Mouse (Mus musculus) lung, postnatal 14 days (tissue): ENCODE results near the gene Ranbp9.

Experiments
- DNase-seq: peaks from one replicate; pipeline ENCODE4 v3.0.0; 2021

Ranbp9 gene

DNA sequence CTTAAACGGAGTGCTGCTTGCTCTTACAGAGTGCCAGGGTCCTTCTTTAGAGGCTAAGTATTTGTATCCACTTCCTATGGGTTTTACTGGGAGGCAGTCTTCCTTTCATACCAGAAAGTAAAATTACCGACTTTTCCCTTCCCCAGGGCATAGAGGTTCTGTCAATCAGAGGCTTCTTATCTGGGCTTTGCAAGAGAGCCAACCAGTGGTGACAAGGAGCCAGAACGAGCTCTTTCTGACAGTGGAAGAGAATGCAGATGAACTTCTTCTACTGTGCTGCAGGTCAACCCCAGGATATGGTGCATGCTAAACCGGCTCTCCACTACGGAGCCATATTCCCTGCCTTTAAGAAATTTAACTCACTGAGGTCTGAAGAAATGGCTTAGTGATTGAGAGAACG, 120.5 kb downstream of the Ranbp9 start:
- DNase-seq = no peak

DNA sequence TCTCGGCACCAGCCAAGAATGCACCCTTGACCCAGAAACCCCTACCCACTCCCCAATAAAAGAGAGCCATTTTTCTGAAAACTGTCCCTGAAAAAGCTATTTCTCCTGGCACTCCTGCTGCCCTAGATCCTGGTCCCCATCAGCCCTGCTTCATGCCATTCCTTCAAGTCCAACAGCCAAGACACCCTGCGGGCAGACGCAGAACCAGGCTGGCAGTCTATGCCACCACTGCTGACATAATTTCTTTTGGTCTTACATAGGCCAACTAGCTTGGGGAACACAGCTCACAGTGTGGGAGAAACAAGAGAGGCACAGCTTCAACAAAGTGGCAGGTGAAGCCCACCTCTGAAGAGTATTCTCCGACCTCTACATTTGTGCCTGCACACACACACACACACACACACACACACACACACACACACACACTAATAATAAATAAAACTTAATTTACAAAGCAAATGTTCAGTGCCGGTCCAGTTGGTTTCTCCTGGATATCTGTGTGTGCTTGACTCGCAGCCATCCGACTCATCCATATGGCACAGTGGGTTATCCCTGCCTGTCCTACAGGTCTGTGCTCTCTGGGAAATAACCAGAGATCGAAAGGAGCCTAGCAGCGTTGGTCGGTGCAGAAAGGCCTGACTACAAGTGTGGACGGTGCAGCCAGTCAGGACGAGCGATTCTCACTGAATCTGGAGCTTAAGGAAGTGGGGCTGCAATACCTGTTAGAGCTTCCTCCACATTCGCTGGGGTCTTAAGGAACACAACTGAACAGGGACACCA, 124.5 kb downstream of the Ranbp9 start:
- no peak for DNase-seq

DNA sequence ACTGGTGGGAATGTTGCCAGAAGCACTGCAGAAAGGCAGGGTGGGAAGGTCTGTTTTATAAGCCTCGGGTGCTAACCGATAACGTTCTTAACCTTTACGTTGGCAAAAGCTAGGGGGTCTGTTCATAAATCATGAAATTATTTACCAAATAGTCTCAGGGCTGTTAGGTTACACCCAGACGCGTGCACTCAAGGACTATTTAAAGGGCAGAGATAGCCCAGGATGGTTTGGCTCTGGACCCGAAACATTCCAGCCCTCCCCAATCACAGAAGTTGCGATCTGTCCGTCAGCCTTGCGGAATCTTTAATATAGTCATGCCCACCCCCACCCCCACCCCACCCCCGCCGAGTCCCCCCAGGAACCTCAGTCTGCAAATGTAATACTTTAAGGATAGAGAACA, 126.7 kb downstream of the Ranbp9 start:
- DNase-seq = no peak

DNA sequence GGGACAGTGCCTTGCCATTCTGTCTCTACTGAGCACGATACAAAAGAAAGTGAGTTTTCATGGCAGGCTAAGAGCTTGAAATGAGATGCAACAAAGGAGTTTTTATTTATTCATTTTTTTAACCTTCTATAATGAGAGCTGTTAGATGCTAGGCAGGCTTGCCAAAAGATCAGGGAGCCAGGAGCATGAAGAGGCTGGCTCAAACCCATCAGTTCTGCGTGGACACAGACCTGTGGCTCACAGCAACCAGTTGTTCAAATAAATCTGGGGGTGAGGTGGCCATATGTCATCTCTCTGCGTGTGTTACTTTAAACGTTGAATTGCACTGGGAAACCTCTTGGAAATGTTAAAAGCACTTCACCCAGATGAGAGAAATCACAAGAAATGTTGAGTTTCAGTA, 127.7 kb downstream of the Ranbp9 start:
- DNase-seq = no peak
